Mouse (Mus musculus): Measurements from ENCODE around the gene Olfr48. TPM values are rescaled to one million over a fixed set of nuclear protein-coding genes. Genes with fewer than 3 reads are reported as not detected.

Olfr48 gene
- polyA plus RNA-seq (2016; fragmentation: Nextera tagmentation; extraction: Ambion mirVana): not detected in 2 replicates

GRCm38 (mm10) chr2:89848105-89848504 lies at the start of gene Olfr48:
Gene Olfr48 (minus strand): TSS chr2:89848205.
- Histone ChIP-seq H3K27me3 (replicated peaks) (no peaks in the 10 kb centered on the region), H3K9ac (no peak within 1 kb of the TSS), H3K27ac (no peak within 1 kb of the TSS), H3K4me3 (no peak within 1 kb of the TSS), H3K36me3 (no peaks in the 10 kb centered on the region), H3K4me2 (replicated peaks) (no peak within 1 kb of the TSS), H3K9me3 (no peaks in the 10 kb centered on the region), H3K4me1 (no peaks in the 10 kb centered on the region)
- no peak for ATAC-seq (ENCODE audit: low FRiP score, low read depth)
- WGBS: 79% methylated on average over 5 of the region's 5 CpGs

GRCm38 (mm10) chr2:89878137-89878536 lies 30.1 kb upstream of the Olfr48 start, which contains the start of gene Olfr1257:
Gene Olfr1257 (plus strand): TSS chr2:89878437.
- Histone ChIP-seq H3K27me3 (replicated peaks) (no peaks in the 10 kb centered on the region), H3K9ac (no peak within 1 kb of the TSS), H3K27ac (no peak within 1 kb of the TSS), H3K4me2 (replicated peaks) (no peak within 1 kb of the TSS), H3K9me3 (no peaks in the 10 kb centered on the region), H3K4me1 (no peaks in the 10 kb centered on the region), H3K4me3 (no peak within 1 kb of the TSS), H3K36me3 (no peaks in the 10 kb centered on the region)
- no peak for ATAC-seq (ENCODE audit: low FRiP score, low read depth)
- WGBS: 91% methylated on average over 1 of the region's 1 CpGs

GRCm38 (mm10) chr2:89849230-89849629 lies 1.2 kb upstream of the Olfr48 start:
- Histone ChIP-seq H3K9me3 (no peaks in the 10 kb centered on the region), H3K27ac (no peak overlapping the region), H3K4me2 (replicated peaks) (no peak overlapping the region), H3K36me3 (no peaks in the 10 kb centered on the region), H3K27me3 (replicated peaks) (no peaks in the 10 kb centered on the region), H3K9ac (no peak overlapping the region), H3K4me3 (no peak overlapping the region), H3K4me1 (no peaks in the 10 kb centered on the region)
- 86% methylated on average over 1 of the region's 1 CpGs for WGBS
- no peak for ATAC-seq (ENCODE audit: low FRiP score, low read depth)

- ATAC-seq (ENCODE audit: low FRiP score, low read depth): no peak
- Histone ChIP-seq H3K9me3 (no peaks in the 10 kb centered on the region), H3K27me3 (replicated peaks) (no peaks in the 10 kb centered on the region), H3K9ac (no peak within 1 kb of the TSS), H3K4me1 (no peaks in the 10 kb centered on the region), H3K27ac (no peak within 1 kb of the TSS), H3K4me3 (no peak within 1 kb of the TSS), H3K4me2 (replicated peaks) (no peak within 1 kb of the TSS), H3K36me3 (no peaks in the 10 kb centered on the region)
- 46% methylated on average over 2 of the region's 2 CpGs for WGBS
These were observed 6.5 kb downstream of the Olfr48 start, which contains the start of gene Olfr1256 for GRCm38 (mm10) chr2:89841455-89841854. Gene Olfr1256 (minus strand): TSS chr2:89841555.

GRCm38 (mm10) chr2:89820216-89820615 lies 27.8 kb downstream of the Olfr48 start:
- H3K4me3 ChIP-seq: no peak overlapping the region
- ATAC-seq (ENCODE audit: low FRiP score, low read depth): no peak
- WGBS: 78% methylated on average over 1 of the region's 1 CpGs
- H3K9ac ChIP-seq: no peak overlapping the region
- no peaks in the 10 kb centered on the region for H3K4me1 ChIP-seq
- no peaks in the 10 kb centered on the region for H3K36me3 ChIP-seq
- H3K4me2 ChIP-seq (replicated peaks): no peak overlapping the region
- H3K27ac ChIP-seq: no peak overlapping the region
- H3K27me3 ChIP-seq (replicated peaks): no peaks in the 10 kb centered on the region
- H3K9me3 ChIP-seq: no peaks in the 10 kb centered on the region

GRCm38 (mm10) chr2:89811751-89812150 lies 36.3 kb downstream of the Olfr48 start, which contains the start of gene Olfr1255:
Gene Olfr1255 (plus strand): TSS chr2:89812051.
- Histone ChIP-seq H3K27me3 (replicated peaks) (no peaks in the 10 kb centered on the region), H3K4me2 (replicated peaks) (no peak within 1 kb of the TSS), H3K36me3 (no peaks in the 10 kb centered on the region), H3K9ac (no peak within 1 kb of the TSS), H3K27ac (no peak within 1 kb of the TSS), H3K4me3 (no peak within 1 kb of the TSS), H3K9me3 (no peaks in the 10 kb centered on the region), H3K4me1 (no peaks in the 10 kb centered on the region)
- 91% methylated on average over 3 of the region's 3 CpGs for WGBS
- no peak for ATAC-seq (ENCODE audit: low FRiP score, low read depth)

GRCm38 (mm10) chr2:89810751-89811150 lies 37.3 kb downstream of the Olfr48 start:
- Histone ChIP-seq H3K9me3 (no peaks in the 10 kb centered on the region), H3K9ac (no peak overlapping the region), H3K27ac (no peak overlapping the region), H3K36me3 (no peaks in the 10 kb centered on the region), H3K4me2 (replicated peaks) (no peak overlapping the region), H3K4me3 (no peak overlapping the region), H3K27me3 (replicated peaks) (no peaks in the 10 kb centered on the region), H3K4me1 (no peaks in the 10 kb centered on the region)
- no peak for ATAC-seq (ENCODE audit: low FRiP score, low read depth)
- 87% methylated on average over 2 of the region's 2 CpGs for WGBS

GRCm38 (mm10) chr2:89799583-89799982 lies 48.4 kb downstream of the Olfr48 start:
- no peak overlapping the region for H3K4me2 ChIP-seq (replicated peaks)
- H3K4me1 ChIP-seq: no peaks in the 10 kb centered on the region
- no peaks in the 10 kb centered on the region for H3K27me3 ChIP-seq (replicated peaks)
- no peak for ATAC-seq (ENCODE audit: low FRiP score, low read depth)
- H3K27ac ChIP-seq: no peak overlapping the region
- no peak overlapping the region for H3K9ac ChIP-seq
- 92% methylated on average over 3 of the region's 3 CpGs for WGBS
- H3K4me3 ChIP-seq: no peak overlapping the region
- no peaks in the 10 kb centered on the region for H3K36me3 ChIP-seq
- H3K9me3 ChIP-seq: no peaks in the 10 kb centered on the region

GRCm38 (mm10) chr2:89793519-89793918 lies 54.5 kb downstream of the Olfr48 start, which contains the start of gene Olfr1254:
Gene Olfr1254 (minus strand): TSS chr2:89793619.
- no peak for ATAC-seq (ENCODE audit: low FRiP score, low read depth)
- H3K4me1 ChIP-seq: no peaks in the 10 kb centered on the region
- no peak within 1 kb of the TSS for H3K27ac ChIP-seq
- H3K27me3 ChIP-seq (replicated peaks): no peaks in the 10 kb centered on the region
- H3K36me3 ChIP-seq: no peaks in the 10 kb centered on the region
- H3K4me2 ChIP-seq (replicated peaks): no peak within 1 kb of the TSS
- H3K9me3 ChIP-seq: no peaks in the 10 kb centered on the region
- H3K4me3 ChIP-seq: no peak within 1 kb of the TSS
- no peak within 1 kb of the TSS for H3K9ac ChIP-seq

Other genes starting within 250 kb of the Olfr48 start
- not detected in 2 replicates for gene Olfr1247, start 234.1 kb downstream of the Olfr48 start, polyA plus RNA-seq (2016; fragmentation: Nextera tagmentation; extraction: Ambion mirVana)
- not detected in 2 replicates for gene Olfr1248, start 230.0 kb downstream of the Olfr48 start, polyA plus RNA-seq (2016; fragmentation: Nextera tagmentation; extraction: Ambion mirVana)
- not detected in 2 replicates for gene Olfr1249, start 213.2 kb downstream of the Olfr48 start, polyA plus RNA-seq (2016; fragmentation: Nextera tagmentation; extraction: Ambion mirVana)
- not detected in 2 replicates for gene Olfr1250, start 186.7 kb downstream of the Olfr48 start, polyA plus RNA-seq (2016; fragmentation: Nextera tagmentation; extraction: Ambion mirVana)
- not detected in 2 replicates for gene Olfr1251, start 176.3 kb downstream of the Olfr48 start, polyA plus RNA-seq (2016; fragmentation: Nextera tagmentation; extraction: Ambion mirVana)
- gene Olfr1252, start 123.2 kb downstream of the Olfr48 start, polyA plus RNA-seq (2016; fragmentation: Nextera tagmentation; extraction: Ambion mirVana): not detected in 2 replicates
- not detected in 2 replicates for gene Olfr1253, start 91.1 kb downstream of the Olfr48 start, polyA plus RNA-seq (2016; fragmentation: Nextera tagmentation; extraction: Ambion mirVana)
- not detected in 2 replicates for gene Olfr1254, start 54.6 kb downstream of the Olfr48 start, polyA plus RNA-seq (2016; fragmentation: Nextera tagmentation; extraction: Ambion mirVana)
- not detected in 2 replicates for gene Olfr1255, start 36.2 kb downstream of the Olfr48 start, polyA plus RNA-seq (2016; fragmentation: Nextera tagmentation; extraction: Ambion mirVana)
- not detected in 2 replicates for gene Olfr1256, start 6.7 kb downstream of the Olfr48 start, polyA plus RNA-seq (2016; fragmentation: Nextera tagmentation; extraction: Ambion mirVana)
- gene Olfr1257, start 30.2 kb upstream of the Olfr48 start, polyA plus RNA-seq (2016; fragmentation: Nextera tagmentation; extraction: Ambion mirVana): not detected in 2 replicates
- gene Olfr1258, start 79.1 kb upstream of the Olfr48 start, polyA plus RNA-seq (2016; fragmentation: Nextera tagmentation; extraction: Ambion mirVana): not detected in 2 replicates
- not detected in 2 replicates for gene Olfr1259, start 100.5 kb upstream of the Olfr48 start, polyA plus RNA-seq (2016; fragmentation: Nextera tagmentation; extraction: Ambion mirVana)
- gene Olfr1260, start 126.1 kb upstream of the Olfr48 start, polyA plus RNA-seq (2016; fragmentation: Nextera tagmentation; extraction: Ambion mirVana): not detected in 2 replicates
- gene Olfr1261, start 143.0 kb upstream of the Olfr48 start, polyA plus RNA-seq (2016; fragmentation: Nextera tagmentation; extraction: Ambion mirVana): not detected in 2 replicates
- gene Olfr1262, start 151.9 kb upstream of the Olfr48 start, polyA plus RNA-seq (2016; fragmentation: Nextera tagmentation; extraction: Ambion mirVana): not detected in 2 replicates
- not detected in 2 replicates for gene Olfr1263, start 163.9 kb upstream of the Olfr48 start, polyA plus RNA-seq (2016; fragmentation: Nextera tagmentation; extraction: Ambion mirVana)
- gene Olfr1264, start 177.4 kb upstream of the Olfr48 start, polyA plus RNA-seq (2016; fragmentation: Nextera tagmentation; extraction: Ambion mirVana): not detected in 2 replicates
- gene Olfr1265, start 187.1 kb upstream of the Olfr48 start, polyA plus RNA-seq (2016; fragmentation: Nextera tagmentation; extraction: Ambion mirVana): not detected in 2 replicates
- gene Olfr140, start 215.4 kb upstream of the Olfr48 start, polyA plus RNA-seq (2016; fragmentation: Nextera tagmentation; extraction: Ambion mirVana): not detected in 2 replicates

Data from neural tube, embryonic 12.5 days (tissue).